In genomic region chr2:151973595-151974562, GRCm38 (mm10) we compare ENCODE assay signal across 7 mouse cellular contexts. TPM values are rescaled to one million over a fixed set of nuclear protein-coding genes. Genes with fewer than 3 reads are reported as not detected.
DNase-seq lines count a peak whose midpoint lies in the region; ATAC-seq and TF ChIP-seq lines count a peak whose summit lies in the region.

No protein-coding gene starts in this region.

- peak overlapping the region; percentile 51 for H3K4me2 ChIP-seq in embryonic facial prominence, embryonic 14.5 days (ENCODE audit: low read depth, low read length)
- H3K4me2 ChIP-seq in stomach, embryonic 14.5 days (replicated peaks; ENCODE audit: low read depth, low read length), result peak overlapping the region; percentile 46

- peak overlapping the region; percentile 47 for H3K9ac ChIP-seq in embryonic facial prominence, embryonic 14.5 days (ENCODE audit: low read depth, low read length)
- H3K9ac ChIP-seq in stomach, embryonic 14.5 days (replicated peaks; ENCODE audit: low read depth, low read length), result peak overlapping the region; percentile 14; the same call in 1 of the 2 replicates

- 0 out of 2 replicates have a peak, but pooled peaks cover 11% of the 10 kb centered on the region for H3K36me3 ChIP-seq in embryonic facial prominence, embryonic 14.5 days (ENCODE audit: control insufficient read depth, insufficient read depth, low read length)
- H3K36me3 ChIP-seq in kidney, adult 2 months (ENCODE audit: control insufficient read depth, insufficient read depth, low read length), result no peaks in the 10 kb centered on the region
- H3K36me3 ChIP-seq in stomach, embryonic 14.5 days (ENCODE audit: control insufficient read depth, insufficient read depth, low read length), result peaks cover 13% of the 10 kb centered on the region

- H3K4me3 ChIP-seq in embryonic facial prominence, embryonic 14.5 days (ENCODE audit: low read depth, low read length), result peak overlapping the region; percentile 29
- peak overlapping the region; percentile 58 for H3K4me3 ChIP-seq in kidney, adult 2 months (ENCODE audit: insufficient read depth, low read depth, low read length)
- peak overlapping the region; percentile 17 for H3K4me3 ChIP-seq in stomach, embryonic 14.5 days (ENCODE audit: low read depth, low read length)

- 10% methylated on average over 36 of the region's 36 CpGs for WGBS in embryonic facial prominence, embryonic 14.5 days
- 32% methylated on average over 36 of the region's 36 CpGs for WGBS in kidney, adult 2 months
- WGBS in stomach, embryonic 14.5 days, result 20% methylated on average over 36 of the region's 36 CpGs

- no peaks in the 10 kb centered on the region for H3K9me3 ChIP-seq in embryonic facial prominence, embryonic 14.5 days (ENCODE audit: control insufficient read depth, low read length)
- no peaks in the 10 kb centered on the region for H3K9me3 ChIP-seq in stomach, embryonic 14.5 days (ENCODE audit: control insufficient read depth, low read depth, low read length)

- TF ChIP-seq POLR2A in kidney, adult 2 months (IDR thresholded peaks at IDR 0.05; ENCODE audit: low read depth, low read length), result no peak

- peaks cover 21% of the 10 kb centered on the region for H3K27me3 ChIP-seq in embryonic facial prominence, embryonic 14.5 days (replicated peaks; ENCODE audit: control insufficient read depth, insufficient read depth, low read length)
- H3K27me3 ChIP-seq in kidney, adult 2 months (replicated peaks; ENCODE audit: control insufficient read depth, insufficient read depth, low read length), result no peaks in the 10 kb centered on the region
- H3K27me3 ChIP-seq in stomach, embryonic 14.5 days (ENCODE audit: control insufficient read depth, insufficient read depth, low read length), result no peaks in the 10 kb centered on the region

- DNase-seq in 3T3-L1 (ENCODE audit: low read depth, low spot score), result peak; percentile 31
- DNase-seq in CD4-positive, CD25-positive, alpha-beta regulatory T cell, adult 2 months (ENCODE audit: low read depth, low spot score), result peak; percentile 86
- DNase-seq in embryonic facial prominence, embryonic 14.5 days (ENCODE audit: low spot score), result peak; percentile 67
- DNase-seq in kidney, adult 2 months, result peak; percentile 89
- peak; percentile 85 for DNase-seq in lung, postnatal 10 days
- no peak for DNase-seq in left cerebral cortex, adult 11 months (ENCODE audit: low spot score)

- peak; percentile 27 for ATAC-seq in embryonic facial prominence, embryonic 14.5 days (ENCODE audit: low read depth)
- peak; percentile 2; the same call in 1 of the 2 replicates for ATAC-seq in stomach, embryonic 14.5 days (ENCODE audit: insufficient number of reproducible peaks, insufficient read depth, low FRiP score, low read depth)

- peaks cover 27% of the 10 kb centered on the region for H3K4me1 ChIP-seq in embryonic facial prominence, embryonic 14.5 days (ENCODE audit: control insufficient read depth, insufficient read depth, low read length)
- H3K4me1 ChIP-seq in kidney, adult 2 months (ENCODE audit: control insufficient read depth, insufficient read depth, low read length), result peaks cover 28% of the 10 kb centered on the region
- peaks cover 43% of the 10 kb centered on the region for H3K4me1 ChIP-seq in stomach, embryonic 14.5 days (ENCODE audit: control insufficient read depth, insufficient read depth, low read length)

- H3K27ac ChIP-seq in embryonic facial prominence, embryonic 14.5 days (replicated peaks; ENCODE audit: low read depth, low read length), result peak overlapping the region; percentile 71; the same call in 1 of the 2 replicates
- peak overlapping the region; percentile 86 for H3K27ac ChIP-seq in kidney, adult 2 months (ENCODE audit: insufficient read depth, low read depth, low read length)
- peak overlapping the region; percentile 58 for H3K27ac ChIP-seq in stomach, embryonic 14.5 days (ENCODE audit: low read length)

- TF ChIP-seq CTCF in kidney, adult 2 months (conservative IDR thresholded peaks at IDR 0.05; ENCODE audit: insufficient read depth, insufficient read length, low read depth, low read length), result peak; percentile 22; the same call in 1 of the 2 replicates

RNA-seq across cellular contexts. Expression of gene Fam110a, which starts 6.1 kb away (rescaled TPM):
- 18.8 and 21.2 TPM in 2 replicates for polyA plus RNA-seq in embryonic facial prominence, embryonic 14.5 days (2014; fragmentation: Nextera tagmentation; extraction: Ambion mirVana)
- polyA plus RNA-seq in kidney, adult 2 months (2012; rRNA removed), result 14.2 and 16.2 TPM in 2 replicates
- 27.4 and 28.6 TPM in 2 replicates for polyA plus RNA-seq in stomach, embryonic 14.5 days (2014; fragmentation: Nextera tagmentation; extraction: Ambion mirVana)

RNA-seq across cellular contexts. Expression of gene Slc52a3, which starts 22.4 kb away (rescaled TPM):
- polyA plus RNA-seq in embryonic facial prominence, embryonic 14.5 days (2014; fragmentation: Nextera tagmentation; extraction: Ambion mirVana), result 2.4 and 2.8 TPM in 2 replicates
- 17.4 and 23.6 TPM in 2 replicates for polyA plus RNA-seq in kidney, adult 2 months (2012; rRNA removed)
- polyA plus RNA-seq in stomach, embryonic 14.5 days (2014; fragmentation: Nextera tagmentation; extraction: Ambion mirVana), result 2.9 and 3.6 TPM in 2 replicates
